Mouse (Mus musculus) thymus, postnatal 14 days (tissue): ENCODE measurements at regions not wholly inside any gene's neighbourhood (a gene's known extent, or its start where the extent isn't known, plus 50 kb on each side); places are given as distances from the start of the nearest gene placed in this dataset.

Experiments
- DNase-seq: peaks from one replicate; pipeline ENCODE4 v3.0.0; 2021

DNA sequence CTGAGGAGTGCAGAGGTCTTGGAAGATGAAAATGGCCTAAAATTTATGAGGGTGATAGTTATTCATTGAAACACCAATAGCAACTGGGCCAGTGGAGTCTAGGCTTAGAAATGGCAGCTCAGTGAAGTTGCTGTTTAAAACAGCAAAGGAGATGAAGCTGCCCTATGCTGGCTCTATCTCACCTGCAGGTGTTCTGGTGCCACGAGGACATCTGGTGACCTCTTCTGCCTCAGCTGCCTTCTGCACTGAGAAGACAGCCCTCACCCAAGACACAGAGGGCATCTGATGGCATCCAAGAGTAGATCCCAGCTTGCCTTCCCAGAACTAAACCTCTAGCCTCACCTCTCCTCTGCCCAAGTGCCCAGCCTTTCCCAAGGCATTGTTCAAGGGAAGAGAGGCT, 187.5 kb upstream of the Sdk2 start:
- peak; percentile 73 for DNase-seq

DNA sequence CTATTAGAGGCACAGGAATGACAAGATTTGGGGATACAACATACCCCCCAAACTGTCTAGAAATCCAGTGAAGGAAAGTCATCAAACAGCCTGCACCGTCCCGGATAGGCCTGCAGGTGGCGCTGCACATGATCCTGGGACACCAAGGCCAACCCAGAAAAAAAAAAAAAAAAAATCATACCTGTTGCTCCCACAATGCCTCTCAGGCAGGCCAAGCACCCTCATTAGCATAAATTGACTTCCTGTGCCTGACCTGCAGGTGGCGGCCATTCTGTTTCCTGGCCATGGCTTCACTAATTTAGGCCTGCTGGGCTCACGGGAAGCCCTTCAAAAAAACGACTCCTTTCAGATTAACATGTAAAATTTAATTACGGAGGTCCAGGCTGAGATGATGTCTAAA, 184.8 kb upstream of the Sdk2 start:
- peak; percentile 38 for DNase-seq

- DNase-seq, result no peak
These were observed 182.4 kb upstream of the Sdk2 start for GRCm38 (mm10) chr11:114249215-114249614.

- DNase-seq, result peak; percentile 86
These were observed 181.5 kb upstream of the Sdk2 start for GRCm38 (mm10) chr11:114248261-114248898.

DNA sequence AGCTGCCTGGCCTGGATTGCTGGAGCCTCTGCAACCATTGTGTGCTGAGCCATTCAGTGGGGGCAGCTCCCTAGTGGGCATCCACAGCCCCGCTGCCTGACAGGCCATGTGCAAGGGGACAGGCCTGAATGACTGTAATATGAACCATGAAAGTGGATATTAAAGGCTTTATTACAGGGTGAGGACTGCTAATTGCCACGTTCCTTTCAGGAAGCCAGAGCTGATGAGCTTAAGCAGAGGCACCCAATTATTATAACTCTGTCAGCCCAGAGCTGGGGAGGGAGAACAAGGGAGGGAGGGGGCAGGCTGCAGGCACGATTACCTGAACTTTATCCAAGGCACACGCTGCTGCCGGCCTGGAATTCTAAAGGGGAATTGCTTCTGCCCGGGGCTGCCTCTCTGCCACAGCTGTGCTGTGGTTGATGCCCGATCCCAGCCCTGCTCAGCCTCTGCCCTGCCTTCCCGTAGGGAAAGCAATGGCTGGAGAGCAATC, 172.5 kb upstream of the Sdk2 start:
- DNase-seq, result no peak

GRCm38 (mm10) chr11:114238801-114239200, 172.0 kb upstream of the Sdk2 start:
- no peak for DNase-seq

DNA sequence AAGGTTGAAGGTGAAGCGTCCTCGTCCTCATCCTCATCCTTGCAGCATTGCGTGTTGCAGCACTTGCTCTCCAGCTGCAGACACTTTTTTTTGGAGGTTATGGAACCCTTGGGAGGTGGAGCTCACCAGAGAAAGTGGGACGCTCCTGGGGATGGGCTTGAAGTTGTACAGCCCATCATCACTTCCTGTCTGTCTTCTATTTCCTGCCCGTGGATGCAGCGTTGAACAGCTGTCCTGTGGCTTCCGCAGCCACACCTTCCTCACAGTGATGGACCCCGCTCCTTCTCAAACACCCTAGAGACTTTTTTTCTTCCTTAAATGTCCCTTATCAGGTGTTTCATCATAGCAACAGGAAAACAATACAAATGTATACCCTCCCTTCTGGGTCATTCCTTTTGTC, 171.5 kb upstream of the Sdk2 start:
- DNase-seq, result peak; percentile 74

DNA sequence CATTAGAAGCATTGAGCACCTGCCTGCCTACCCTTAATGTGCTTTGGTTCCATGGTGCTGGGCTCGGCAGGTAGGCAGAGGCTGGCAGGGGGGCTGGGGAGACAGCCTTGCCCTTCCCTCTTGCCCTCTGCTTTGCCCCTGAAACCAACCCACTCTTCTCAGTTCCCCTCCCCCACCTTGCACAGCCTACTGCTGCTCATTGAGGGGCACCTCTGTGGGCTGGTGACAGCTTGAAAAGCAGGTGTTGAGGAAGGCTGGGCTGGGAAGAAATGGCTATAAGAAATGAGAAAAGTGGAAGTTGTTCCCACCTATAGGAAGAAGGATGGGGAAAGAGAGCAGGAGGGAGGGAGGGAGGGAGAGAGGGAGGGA, 167.7 kb upstream of the Sdk2 start:
- peak; percentile 93 for DNase-seq

DNA sequence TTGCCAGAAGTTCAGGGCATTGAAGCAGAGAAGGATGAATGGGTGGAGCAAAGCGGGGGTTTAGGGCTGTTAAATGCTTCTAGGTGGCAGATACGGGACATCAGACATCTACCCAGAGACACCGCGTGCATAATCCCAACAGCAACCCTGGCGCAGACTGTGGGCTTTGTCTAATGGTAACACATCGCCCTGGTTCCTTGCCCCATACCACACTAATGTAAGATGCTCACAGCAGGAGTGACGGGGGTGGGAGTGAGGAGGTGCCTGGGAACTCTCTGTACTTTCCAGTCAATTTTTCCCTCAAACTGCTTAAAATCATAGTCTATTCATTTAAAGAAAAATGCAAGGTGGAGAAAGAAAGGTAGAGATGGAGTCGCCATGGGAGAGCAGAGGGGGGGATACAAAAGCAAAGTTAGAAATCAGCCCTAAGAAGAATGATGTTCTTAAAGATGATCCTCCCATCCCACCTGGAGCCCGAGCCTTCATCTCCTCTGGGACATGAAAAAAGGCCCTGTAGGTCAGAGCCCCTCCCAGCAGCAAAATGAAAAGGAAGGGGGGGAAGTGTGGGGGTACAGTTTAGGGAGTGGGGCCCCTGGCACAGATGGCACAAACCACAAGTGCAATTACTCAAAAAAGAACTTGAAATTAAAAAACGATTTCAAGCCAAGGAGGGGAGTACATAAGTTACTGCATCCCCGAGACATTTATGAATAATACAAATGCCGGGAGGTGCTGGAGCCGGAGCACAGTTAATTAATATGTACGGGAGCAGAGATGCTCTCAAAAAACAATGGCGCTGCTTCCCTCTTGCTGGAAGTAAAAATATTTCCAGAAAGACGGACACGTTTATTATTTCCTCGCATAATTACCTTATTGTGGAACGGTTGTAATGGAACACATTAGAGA, 167.0 kb upstream of the Sdk2 start:
- peak; percentile 75 for DNase-seq

GRCm38 (mm10) chr11:114231841-114232240, 165.0 kb upstream of the Sdk2 start:
- DNase-seq, result peak; percentile 70

DNA sequence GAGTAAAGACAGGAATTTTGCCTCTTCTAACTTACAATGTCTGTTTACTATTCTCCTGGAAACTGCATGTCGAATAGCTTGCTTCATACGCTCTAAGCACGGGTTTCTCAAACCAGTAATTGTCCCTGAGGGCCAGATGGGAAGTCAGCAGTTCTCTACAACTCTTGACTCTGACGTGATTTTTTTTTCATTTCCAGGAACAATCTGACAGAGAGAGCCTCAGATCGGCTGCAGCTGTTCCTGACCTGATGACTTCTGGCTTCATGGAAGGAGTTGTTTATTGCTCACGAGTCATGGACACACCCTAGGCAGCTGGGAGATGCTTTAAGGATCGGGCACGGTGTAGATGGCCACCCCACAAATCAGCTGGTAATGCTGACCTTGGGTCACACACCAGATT, 162.9 kb upstream of the Sdk2 start:
- DNase-seq, result no peak

DNA sequence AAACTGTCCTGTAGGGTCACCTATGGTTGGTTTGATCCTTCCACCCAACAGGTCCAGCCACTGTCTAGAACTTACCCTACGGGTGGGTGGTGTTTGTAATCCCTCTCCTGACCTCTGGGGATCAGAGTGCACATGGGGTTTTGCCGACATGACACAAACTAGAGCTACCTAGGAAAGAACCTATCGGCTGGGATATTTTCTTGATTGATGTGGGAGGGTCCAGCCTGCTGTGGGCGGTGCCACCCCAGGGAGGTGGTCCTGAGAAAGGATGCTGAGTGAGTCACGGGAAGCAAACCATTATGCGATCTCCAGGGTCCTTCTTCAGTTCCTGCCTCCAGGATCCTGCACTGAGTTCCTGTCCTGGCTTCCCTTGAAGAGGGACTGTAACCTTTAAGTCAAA, 162.3 kb upstream of the Sdk2 start:
- DNase-seq, result no peak

GRCm38 (mm10) chr11:114226553-114226952, 159.7 kb upstream of the Sdk2 start:
- peak; percentile 75 for DNase-seq

DNA sequence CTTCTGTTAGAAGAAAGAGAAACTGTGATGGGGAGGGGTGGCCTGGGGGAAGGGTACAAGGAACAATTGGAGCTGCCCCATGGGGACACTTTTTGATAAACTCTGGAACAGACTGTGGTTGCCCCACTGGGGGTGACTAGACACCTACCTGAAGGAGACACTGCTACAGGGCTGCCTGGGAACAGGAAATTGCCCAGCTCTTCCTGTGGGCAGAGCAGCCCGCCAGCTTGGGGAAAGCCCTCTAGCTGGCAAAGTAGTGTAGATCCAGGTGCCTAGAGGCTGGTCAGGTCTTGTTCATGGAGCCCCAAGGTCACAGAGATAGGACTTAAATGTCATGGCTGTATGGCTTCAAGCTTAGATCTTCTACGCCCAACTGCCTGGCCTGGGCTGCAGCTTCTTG, 157.9 kb upstream of the Sdk2 start:
- DNase-seq, result peak; percentile 55

DNA sequence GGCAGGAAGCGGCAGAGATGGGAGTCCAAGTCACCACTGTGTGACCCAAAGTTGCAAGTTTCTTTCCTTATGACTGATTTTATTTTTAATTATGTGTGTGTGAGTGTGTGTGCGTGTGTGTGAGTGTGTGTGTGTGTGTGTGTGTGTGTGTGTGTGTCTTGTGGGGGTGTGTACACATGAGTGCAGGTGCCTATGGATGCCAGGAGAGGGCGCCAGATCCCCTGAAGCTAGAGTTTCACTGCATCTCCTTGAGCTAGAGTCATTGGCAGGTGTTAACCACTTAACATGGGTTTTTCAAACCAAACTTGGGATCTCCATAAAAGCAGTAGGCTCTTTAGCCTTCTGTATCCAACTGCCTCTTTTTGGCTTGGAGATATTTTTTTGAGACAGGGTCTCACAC, 156.2 kb upstream of the Sdk2 start:
- no peak for DNase-seq

DNA sequence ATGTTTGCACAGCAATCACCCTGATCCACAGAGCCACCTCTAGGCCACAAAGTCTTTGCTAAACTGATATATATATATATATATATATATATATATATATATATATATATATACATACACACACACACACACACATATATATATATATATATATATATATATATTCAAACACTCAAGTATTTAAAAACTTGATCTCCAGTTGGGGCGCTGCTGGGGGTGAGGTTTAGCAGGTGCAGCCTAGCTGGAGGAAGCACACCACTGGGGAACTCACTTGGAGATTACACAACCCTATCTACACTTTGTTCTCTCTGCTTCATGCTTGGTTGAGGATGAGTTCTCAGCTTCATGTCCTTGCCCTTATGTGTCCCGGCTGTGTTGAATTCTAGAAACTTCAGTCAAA, 153.6 kb upstream of the Sdk2 start:
- DNase-seq, result no peak

- no peak for DNase-seq
These were observed 152.1 kb upstream of the Sdk2 start for GRCm38 (mm10) chr11:114218732-114219506.

DNA sequence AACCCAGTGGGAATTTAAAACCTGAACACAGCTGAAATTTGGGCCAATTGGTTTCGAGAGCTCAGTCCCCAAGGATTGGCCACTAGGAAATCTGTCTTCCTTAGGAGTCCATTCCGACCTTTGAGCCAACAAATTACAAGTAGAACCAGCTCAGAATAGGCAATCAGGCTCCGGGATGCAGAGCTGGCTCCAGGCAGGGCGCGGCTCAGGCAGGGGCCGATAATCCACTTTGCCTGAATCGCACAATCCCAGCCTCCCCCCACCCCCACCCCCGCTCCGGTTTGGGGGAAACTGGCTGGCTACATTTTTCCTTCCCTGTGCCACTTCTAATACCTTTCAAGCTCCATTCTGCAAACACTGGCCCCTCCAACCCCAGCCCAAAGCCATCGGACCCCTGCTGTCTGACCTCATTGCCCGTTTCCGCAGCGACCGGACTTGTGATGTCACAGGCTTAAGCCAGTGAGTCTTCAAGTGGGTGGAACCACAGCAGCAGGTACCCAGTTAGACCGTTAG, 150.5 kb upstream of the Sdk2 start:
- DNase-seq, result no peak

DNA sequence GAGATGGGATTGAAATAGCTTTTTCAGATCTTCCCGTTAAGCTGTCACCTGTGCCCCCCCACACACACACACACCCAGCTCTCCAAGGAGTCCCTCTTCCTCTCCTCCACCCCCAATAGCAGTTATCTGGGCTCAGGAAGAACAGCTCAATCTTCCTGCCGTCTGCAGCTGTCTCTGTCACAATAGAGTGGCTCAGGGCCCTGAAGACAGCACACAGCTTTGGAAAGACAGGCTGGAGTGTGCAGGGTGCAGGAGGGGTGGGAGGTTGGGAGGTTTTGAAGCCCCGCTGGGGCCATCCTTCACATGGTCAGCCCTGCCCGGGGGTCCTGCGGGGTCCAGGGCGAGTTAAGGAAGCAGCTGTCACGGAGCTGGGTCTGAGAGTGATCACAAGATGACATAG, 149.6 kb upstream of the Sdk2 start:
- no peak for DNase-seq

GRCm38 (mm10) chr11:114215256-114215655, 148.4 kb upstream of the Sdk2 start:
- DNase-seq, result no peak

- DNase-seq, result no peak
These were observed 145.3 kb upstream of the Sdk2 start for GRCm38 (mm10) chr11:114212136-114212535.

DNA sequence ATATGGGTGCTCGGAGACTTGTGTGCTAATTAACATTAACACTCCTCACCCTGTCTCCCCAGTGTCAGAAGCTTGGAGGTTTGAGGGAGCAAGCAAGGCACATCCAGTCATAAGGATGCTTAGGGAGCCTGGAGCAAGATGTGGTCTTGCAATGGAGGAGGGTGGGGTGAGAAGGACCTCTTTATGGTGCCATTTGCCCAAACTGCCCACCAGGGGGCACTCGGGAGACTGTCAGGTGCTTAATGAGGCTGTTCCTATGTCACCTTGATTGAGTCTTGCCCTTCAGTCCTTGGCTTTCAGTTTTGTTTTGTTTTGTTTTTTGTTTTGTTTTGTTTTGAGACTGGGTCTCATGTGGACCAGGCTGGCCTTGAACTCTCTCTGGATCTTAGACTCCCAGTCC, 138.3 kb upstream of the Sdk2 start:
- DNase-seq, result peak; percentile 90

DNA sequence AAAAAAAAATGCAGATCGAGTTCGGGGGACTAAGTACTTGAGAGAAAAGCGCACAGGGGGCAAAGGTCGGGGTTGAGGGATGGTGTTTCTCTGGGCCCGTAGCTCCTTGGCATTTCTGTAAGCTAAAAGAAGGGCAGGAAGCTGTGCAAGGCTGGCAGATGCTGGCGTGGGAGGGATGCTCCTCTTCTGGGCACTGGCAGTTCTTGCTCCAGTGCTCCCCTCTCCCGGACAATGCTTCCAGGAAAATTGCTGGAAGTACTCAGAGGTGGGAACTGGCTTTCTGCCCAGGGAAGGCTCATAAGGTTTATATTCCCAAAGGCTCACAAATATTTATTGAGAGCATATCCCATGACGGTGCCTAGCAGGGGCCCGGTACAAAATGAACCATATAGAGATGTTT, 136.6 kb upstream of the Sdk2 start:
- DNase-seq, result no peak
